Mouse (Mus musculus) CH12.LX (cell line): Measurements from ENCODE around the gene Ciao2a.

Experiments used
- CTCF ChIP-seq, 2 experiments: IDR thresholded peaks in 1 of 2; conservative IDR thresholded peaks in 1 of 2; 2 replicates each; pipeline ENCODE4 v1.5.1; 2011 to 2012; ENCODE audit warnings: low read depth in 2 of 2, low read length in 2 of 2, improper control_type of control experiment in 1 of 2, inconsistent platforms in 1 of 2, mild to moderate bottlenecking in 1 of 2, moderate library complexity in 1 of 2
- GABPA ChIP-seq: IDR thresholded peaks from 2 replicates; pipeline ENCODE4 v1.6.1; 2012; ENCODE audit warnings: low read depth, low read length, improper control_type of control experiment, inconsistent platforms; ENCODE audit not compliant: insufficient replicate concordance
- MAX ChIP-seq: IDR thresholded peaks from 2 replicates; pipeline ENCODE4 v1.6.1; 2011; ENCODE audit warnings: low read length, improper control_type of control experiment
- PAX5 ChIP-seq: IDR thresholded peaks from 2 replicates; pipeline ENCODE4 v1.6.1; 2012; ENCODE audit warnings: low read length, inconsistent platforms, mixed read lengths
- POLR2AphosphoS2 ChIP-seq: IDR thresholded peaks from 2 replicates; pipeline ENCODE4 v1.6.1; 2011; ENCODE audit warnings: low read depth, low read length, improper control_type of control experiment
- TBP ChIP-seq: conservative IDR thresholded peaks from 2 replicates; pipeline ENCODE4 v1.6.1; 2011; ENCODE audit warnings: low read depth, low read length, improper control_type of control experiment
- ZC3H11A ChIP-seq: IDR thresholded peaks from 2 replicates; pipeline ENCODE4 v1.6.1; 2012; ENCODE audit warnings: low read depth, mild to moderate bottlenecking, inconsistent platforms, low read length, improper control_type of control experiment

- TF ChIP-seq GABPA: no peak
- no peak for TF ChIP-seq PAX5
- TF ChIP-seq CTCF (conservative IDR thresholded peaks at IDR 0.05 in 1 of 2, IDR thresholded peaks at IDR 0.05 in 1 of 2; ENCODE audit: low read depth in 2 of 2, low read length in 2 of 2): no peak
- no peak for TF ChIP-seq MAX
- TF ChIP-seq ZC3H11A: no peak
- no peak for TF ChIP-seq POLR2AphosphoS2
- TF ChIP-seq TBP: no peak
Measured at GRCm38 (mm10) chr9:66092664-66093063, 33.7 kb upstream of the Ciao2a start.
